Mouse (Mus musculus) liver, adult 10 weeks (tissue): ENCODE results near the gene Zfp266. TPM values are rescaled to one million over a fixed set of nuclear protein-coding genes. Genes with fewer than 3 reads are reported as not detected.

ENCODE experiments used
- polyA plus RNA-seq: library from polyadenylated mRNA; stranded (reverse); fragments of 350-450 nt; fragmentation: Illumina TruSeq; extraction: RNeasy Lipid Tissue Mini Kit (QIAGEN cat#74804); gene quantifications from one replicate; pipeline ENCODE4 v1.2.3, GENCODE M21; 2014; ENCODE audit warnings: low read depth, low replicate concordance

Zfp266 gene
- 18.5 TPM for polyA plus RNA-seq

GRCm38 (mm10) chr9:20521306-20521957 is at the start of gene Zfp266:
Zfp266 (minus strand) TSS chr9:20521417.

GRCm38 (mm10) chr9:20492527-20493233 is 28.5 kb downstream of the Zfp266 start, which contains the start of gene Zfp426:
Zfp426 (minus strand) TSS chr9:20492746.

GRCm38 (mm10) chr9:20459377-20460317 is 61.6 kb downstream of the Zfp266 start, which contains the start of gene Zfp26:
Zfp26 (minus strand) TSS chr9:20460162.

Other genes starting within 250 kb of the Zfp266 start
- not detected for gene Olfr39, start 239.1 kb downstream of the Zfp266 start, polyA plus RNA-seq
- not detected for gene Olfr873, start 222.9 kb downstream of the Zfp266 start, polyA plus RNA-seq
- gene Olfr18, start 185.3 kb downstream of the Zfp266 start, polyA plus RNA-seq = not detected
- 16.7 TPM for gene Zfp560, start 136.2 kb downstream of the Zfp266 start, polyA plus RNA-seq
- 10.2 TPM for gene Zfp26, start 61.3 kb downstream of the Zfp266 start, polyA plus RNA-seq
- 20.6 TPM for gene Zfp426, start 28.7 kb downstream of the Zfp266 start, polyA plus RNA-seq
- gene Zfp846, start 59.9 kb upstream of the Zfp266 start, polyA plus RNA-seq = 7.8 TPM
- gene Ubl5, start 121.5 kb upstream of the Zfp266 start, polyA plus RNA-seq = 53.6 TPM
- 2.0 TPM for gene Fbxl12, start 123.3 kb upstream of the Zfp266 start, polyA plus RNA-seq
- 0.50 TPM for gene Pin1, start 130.7 kb upstream of the Zfp266 start, polyA plus RNA-seq
- not detected for gene Olfm2, start 224.9 kb upstream of the Zfp266 start, polyA plus RNA-seq